Mouse (Mus musculus) urinary bladder, postnatal 10 days (tissue): ENCODE data around the gene Tenm3.
A peak's percentile ranks its signal among the peaks of the same experiment; 100 is the strongest.

Experiments
- DNase-seq: peaks from one replicate; pipeline ENCODE4 v3.0.0; 2022; ENCODE audit warnings: low spot score

Gene Tenm3

GRCm38 (mm10) chr8:48579144-48579543 is 264.6 kb downstream of the Tenm3 start:
- no peak for DNase-seq

GRCm38 (mm10) chr8:48572941-48573340 is 270.8 kb downstream of the Tenm3 start:
- no peak for DNase-seq

GRCm38 (mm10) chr8:48572345-48572744 is 271.4 kb downstream of the Tenm3 start:
- DNase-seq, result no peak

GRCm38 (mm10) chr8:48568608-48569007 is 275.1 kb downstream of the Tenm3 start:
- DNase-seq, result no peak

- DNase-seq, result no peak
These were observed 275.7 kb downstream of the Tenm3 start for GRCm38 (mm10) chr8:48567929-48568607.

GRCm38 (mm10) chr8:48560227-48560626 is 283.5 kb downstream of the Tenm3 start:
- no peak for DNase-seq

- DNase-seq, result no peak
These were observed 288.1 kb downstream of the Tenm3 start for GRCm38 (mm10) chr8:48555546-48556141.

- peak; percentile 31 for DNase-seq
These were observed 288.8 kb downstream of the Tenm3 start for GRCm38 (mm10) chr8:48554762-48555545.

- DNase-seq, result no peak
These were observed 289.9 kb downstream of the Tenm3 start for GRCm38 (mm10) chr8:48553791-48554288.

GRCm38 (mm10) chr8:48552306-48552705 is 291.4 kb downstream of the Tenm3 start:
- DNase-seq, result no peak

- no peak for DNase-seq
These were observed 292.4 kb downstream of the Tenm3 start for GRCm38 (mm10) chr8:48551370-48551769.

GRCm38 (mm10) chr8:48548908-48549307 is 294.8 kb downstream of the Tenm3 start:
- DNase-seq, result no peak

GRCm38 (mm10) chr8:48545631-48546030 is 298.1 kb downstream of the Tenm3 start:
- no peak for DNase-seq

- no peak for DNase-seq
These were observed 298.9 kb downstream of the Tenm3 start for GRCm38 (mm10) chr8:48544840-48545239.

GRCm38 (mm10) chr8:48542141-48542540 is 301.6 kb downstream of the Tenm3 start:
- DNase-seq, result no peak

GRCm38 (mm10) chr8:48540894-48541293 is 302.9 kb downstream of the Tenm3 start:
- DNase-seq, result no peak

GRCm38 (mm10) chr8:48535833-48536232 is 307.9 kb downstream of the Tenm3 start:
- DNase-seq, result no peak

- DNase-seq, result no peak
These were observed 312.0 kb downstream of the Tenm3 start for GRCm38 (mm10) chr8:48531795-48532194.

GRCm38 (mm10) chr8:48530916-48531570 is 312.7 kb downstream of the Tenm3 start:
- no peak for DNase-seq

GRCm38 (mm10) chr8:48527418-48527817 is 316.3 kb downstream of the Tenm3 start:
- no peak for DNase-seq

- DNase-seq, result no peak
These were observed 321.1 kb downstream of the Tenm3 start for GRCm38 (mm10) chr8:48522536-48523123.

- no peak for DNase-seq
These were observed 321.7 kb downstream of the Tenm3 start for GRCm38 (mm10) chr8:48522004-48522403.
